Comparison of ENCODE assay signal across 8 mouse cellular contexts in the genomic region with DNA sequence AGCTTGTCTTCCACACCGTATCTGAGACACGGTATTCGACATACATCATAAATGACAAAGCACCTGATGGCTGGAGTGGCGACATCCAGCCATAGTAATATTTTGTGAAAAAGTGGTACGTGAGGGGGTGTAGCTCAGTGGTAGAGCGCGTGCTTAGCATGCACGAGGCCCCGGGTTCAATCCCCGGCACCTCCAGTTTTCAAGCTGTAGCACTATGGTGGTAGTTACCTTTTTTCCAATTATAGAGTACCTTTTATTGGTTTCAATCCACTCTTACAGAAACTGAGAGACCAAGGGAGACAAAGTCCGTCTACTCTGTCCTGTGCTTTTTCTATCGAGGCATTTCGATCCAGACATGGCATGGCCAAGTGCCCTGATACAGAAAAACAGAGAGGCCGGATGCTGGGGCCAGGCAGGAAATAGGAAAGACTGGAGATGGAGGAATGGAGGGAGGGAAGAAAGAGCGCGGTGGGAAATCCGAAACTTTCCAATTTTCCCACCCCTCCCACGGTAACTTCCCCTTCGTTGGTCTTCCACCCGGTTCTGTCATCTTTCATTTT. TPM values are rescaled to one million over a fixed set of nuclear protein-coding genes. Genes with fewer than 3 reads are reported as not detected.
DNase-seq lines count a peak whose midpoint lies in the region; ATAC-seq and TF ChIP-seq lines count a peak whose summit lies in the region.

No protein-coding gene starts in this region.

- peak; percentile 85 to 86 for DNase-seq in B cell, adult 2 months
- DNase-seq in heart, adult 9 months (ENCODE audit: low spot score in 2 of 2): peak; percentile 68 to 83
- peak; percentile 71 for DNase-seq in kidney, adult 9 months
- peak; percentile 88 for DNase-seq in limb, embryonic 14.5 days (ENCODE audit: low spot score)
- peak; percentile 74 to 87 for DNase-seq in spleen, postnatal 10 days (ENCODE audit: low spot score in 2 of 2)

- under 1% methylated on average over 20 of the region's 20 CpGs for WGBS in embryonic facial prominence, embryonic 15.5 days
- WGBS in limb, embryonic 14.5 days: under 1% methylated on average over 20 of the region's 20 CpGs
- WGBS in midbrain, embryonic 16.5 days: under 1% methylated on average over 20 of the region's 20 CpGs

- no peaks in the 10 kb centered on the region for H3K36me3 ChIP-seq in embryonic facial prominence, embryonic 15.5 days
- no peaks in the 10 kb centered on the region for H3K36me3 ChIP-seq in limb, embryonic 14.5 days (ENCODE audit: control insufficient read depth, insufficient read depth, low read length)
- no peaks in the 10 kb centered on the region for H3K36me3 ChIP-seq in midbrain, embryonic 16.5 days (ENCODE audit: control insufficient read depth, insufficient read depth, low read length)

- TF ChIP-seq CTCF in bone marrow macrophage, adult 2 months (IDR thresholded peaks at IDR 0.05; ENCODE audit: low read depth, low read length): no peak

- no peak for TF ChIP-seq POLR2A in bone marrow macrophage, adult 2 months (IDR thresholded peaks at IDR 0.05; ENCODE audit: borderline replicate concordance, low read depth, low read length)
- no peak for TF ChIP-seq POLR2A in limb, embryonic 14.5 days (IDR thresholded peaks at IDR 0.05; ENCODE audit: borderline replicate concordance, extremely low read depth, insufficient read depth, insufficient read length)

- no peaks in the 10 kb centered on the region for H3K9me3 ChIP-seq in embryonic facial prominence, embryonic 15.5 days (replicated peaks)
- H3K9me3 ChIP-seq in limb, embryonic 14.5 days (ENCODE audit: control insufficient read depth, low read length): no peaks in the 10 kb centered on the region
- no peaks in the 10 kb centered on the region for H3K9me3 ChIP-seq in midbrain, embryonic 16.5 days (replicated peaks; ENCODE audit: control insufficient read depth, low read length, poor library complexity, severe bottlenecking)

- H3K4me3 ChIP-seq in bone marrow macrophage, adult 2 months (ENCODE audit: insufficient read depth, low read length): peak overlapping the region; percentile 61
- H3K4me3 ChIP-seq in embryonic facial prominence, embryonic 15.5 days (replicated peaks): peak overlapping the region; percentile 56
- peak overlapping the region; percentile 49 for H3K4me3 ChIP-seq in limb, embryonic 14.5 days (replicated peaks; ENCODE audit: low read length)
- H3K4me3 ChIP-seq in midbrain, embryonic 16.5 days (ENCODE audit: low read depth, low read length): peak overlapping the region; percentile 52

- no peaks in the 10 kb centered on the region; the same call in 1 of the 2 replicates for H3K4me1 ChIP-seq in bone marrow macrophage, adult 2 months (ENCODE audit: control insufficient read depth, insufficient read depth, low read length)
- 0 out of 2 replicates have a peak, but pooled peaks cover 7% of the 10 kb centered on the region for H3K4me1 ChIP-seq in embryonic facial prominence, embryonic 15.5 days
- H3K4me1 ChIP-seq in limb, embryonic 14.5 days (ENCODE audit: control insufficient read depth, insufficient read depth, low read length): no peaks in the 10 kb centered on the region
- H3K4me1 ChIP-seq in midbrain, embryonic 16.5 days (ENCODE audit: control insufficient read depth, insufficient read depth, low read length): peaks cover 7% of the 10 kb centered on the region; the same call in 1 of the 2 replicates

- H3K9ac ChIP-seq in embryonic facial prominence, embryonic 15.5 days: no peak overlapping the region; the same call in none of the 2 replicates
- H3K9ac ChIP-seq in limb, embryonic 14.5 days (ENCODE audit: low read depth, low read length, severe bottlenecking): peak overlapping the region; percentile 59
- H3K9ac ChIP-seq in midbrain, embryonic 16.5 days (ENCODE audit: low read depth, low read length): peak overlapping the region; percentile 61

- no peak overlapping the region for H3K27ac ChIP-seq in bone marrow macrophage, adult 2 months (ENCODE audit: insufficient read depth, low read depth, low read length)
- H3K27ac ChIP-seq in embryonic facial prominence, embryonic 15.5 days (replicated peaks): no peak overlapping the region
- H3K27ac ChIP-seq in limb, embryonic 14.5 days (replicated peaks; ENCODE audit: low read depth, low read length): no peak overlapping the region
- peak overlapping the region; percentile 85 for H3K27ac ChIP-seq in midbrain, embryonic 16.5 days (ENCODE audit: low read length)

- peak overlapping the region; percentile 73 for H3K4me2 ChIP-seq in embryonic facial prominence, embryonic 15.5 days (replicated peaks)
- peak overlapping the region; percentile 66 for H3K4me2 ChIP-seq in limb, embryonic 14.5 days (replicated peaks; ENCODE audit: low read depth, low read length, severe bottlenecking)
- peak overlapping the region; percentile 73 for H3K4me2 ChIP-seq in midbrain, embryonic 16.5 days (ENCODE audit: low read length)

- peak; percentile 91 for ATAC-seq in embryonic facial prominence, embryonic 15.5 days (ENCODE audit: insufficient number of reproducible peaks, low FRiP score, low TSS enrichment, low read depth)
- peak; percentile 93 for ATAC-seq in limb, embryonic 14.5 days (ENCODE audit: low FRiP score, low read depth)
- ATAC-seq in midbrain, embryonic 16.5 days: peak; percentile 95

- H3K27me3 ChIP-seq in embryonic facial prominence, embryonic 15.5 days: no peaks in the 10 kb centered on the region
- H3K27me3 ChIP-seq in limb, embryonic 14.5 days (ENCODE audit: control insufficient read depth, insufficient read depth, low read length): no peaks in the 10 kb centered on the region
- H3K27me3 ChIP-seq in midbrain, embryonic 16.5 days (ENCODE audit: control insufficient read depth, insufficient read depth, low read depth, low read length): no peaks in the 10 kb centered on the region; the same call in 1 of the 2 replicates

RNA-seq across cellular contexts. Expression of a gene that starts 43.3 kb away (rescaled TPM):
- 44.6 and 46.6 TPM in 2 replicates for polyA plus RNA-seq in bone marrow macrophage, adult 2 months (2012; ENCODE audit: insufficient read depth, insufficient read length, missing spikeins)
- polyA plus RNA-seq in embryonic facial prominence, embryonic 15.5 days (2015; fragmentation: Nextera tagmentation; extraction: Ambion mirVana): 122 and 125 TPM in 2 replicates
- 101 and 110 TPM in 2 replicates for polyA plus RNA-seq in limb, embryonic 14.5 days (2012; rRNA removed)
- 123 and 137 TPM in 2 replicates for polyA plus RNA-seq in limb, embryonic 14.5 days (2014; fragmentation: Nextera tagmentation; extraction: Ambion mirVana)
- 70.6 and 73.6 TPM in 2 replicates for polyA plus RNA-seq in midbrain, embryonic 16.5 days (2015; fragmentation: Nextera tagmentation; extraction: Ambion mirVana)
